Mouse (Mus musculus) lung, adult 2 months (tissue): ENCODE measurements at regions not wholly inside any gene's neighbourhood (a gene's known extent, or its start where the extent isn't known, plus 50 kb on each side); places are given as distances from the start of the nearest gene placed in this dataset.

Experiments
- DNase-seq: peaks from one replicate; pipeline ENCODE4 v3.0.0; 2022
- H3K4me1 ChIP-seq: fragments of 200-500 bp; 2 replicates; pipeline ENCODE4 v1.6.1; 2011; ENCODE audit warnings: low read length; ENCODE audit not compliant: control insufficient read depth, insufficient read depth
- H3K4me3 ChIP-seq: fragments of 200-500 bp; replicated peaks from 2 replicates; pipeline ENCODE3; 2011; ENCODE audit warnings: low read depth, mild to moderate bottlenecking, control low read depth, low read length; ENCODE audit errors: extremely low read depth
- CTCF ChIP-seq: fragments of 200-500 bp; IDR thresholded peaks from 2 replicates; pipeline ENCODE4 v1.5.1; 2011; ENCODE audit warnings: mild to moderate bottlenecking, low read length, control low read depth; ENCODE audit not compliant: insufficient read depth
- POLR2A ChIP-seq: fragments of 200-500 bp; IDR thresholded peaks from 2 replicates; pipeline ENCODE4 v1.6.1; 2011; ENCODE audit warnings: low read depth, mild to moderate bottlenecking, control low read depth, low read length, borderline replicate concordance; ENCODE audit errors: extremely low read depth
- WGBS: fragments of 180-500 bp; shearing (Covaris S2); methylation state at CpG from one replicate; pipeline ENCODE4 v1.1.7; 2018; 5-methylcytosine and 5-hydroxymethylcytosine counted together

DNA sequence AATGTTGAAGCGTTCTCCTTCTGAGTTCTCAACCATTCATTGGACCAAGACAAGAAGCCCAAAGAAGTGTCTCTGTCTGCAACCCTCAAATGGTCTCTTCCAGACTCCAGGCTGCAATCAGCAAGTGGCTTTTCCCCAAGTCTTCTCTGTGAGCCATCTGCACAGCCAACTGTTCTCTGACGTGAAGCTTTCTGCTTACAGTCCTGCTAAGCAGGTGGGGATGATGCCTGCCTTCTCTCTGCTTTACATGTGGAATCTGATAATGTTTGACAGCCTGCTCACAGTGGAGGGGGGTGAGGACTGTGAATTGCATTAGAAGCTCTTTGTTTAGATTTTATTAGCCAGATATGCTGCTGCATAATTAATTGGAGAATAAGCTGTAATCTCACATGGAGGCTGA is 636.7 kb downstream of the Tmem114 start:
- no peak for DNase-seq
- Histone ChIP-seq H3K4me1 (no peaks in the 10 kb centered on the region), H3K4me3 (no peak overlapping the region)
- TF ChIP-seq POLR2A (no peak), CTCF (no peak)
- 58% methylated on average over 2 of the region's 2 CpGs for WGBS

DNA sequence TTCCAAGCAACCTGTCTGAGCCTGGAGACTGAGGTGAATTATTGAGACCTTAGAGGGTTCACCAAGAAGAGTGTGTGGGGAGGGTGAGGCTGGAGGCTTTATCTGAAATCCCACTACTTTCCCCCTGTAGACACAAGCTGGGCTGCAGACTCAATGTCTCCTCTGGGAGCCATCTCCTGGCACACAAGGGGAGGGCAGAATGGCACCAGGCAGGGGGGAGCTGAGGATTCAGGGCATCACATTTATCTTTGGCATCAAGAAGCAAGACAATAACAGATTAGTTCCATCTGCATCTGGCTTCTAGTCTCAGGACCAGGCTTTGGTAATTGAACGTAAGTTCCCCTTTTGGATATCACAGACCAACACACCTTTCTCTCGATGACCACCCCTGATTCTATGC is 643.4 kb downstream of the Tmem114 start:
- no peak for DNase-seq
- TF ChIP-seq POLR2A (no peak), CTCF (no peak)
- WGBS = 78% methylated on average over 2 of the region's 2 CpGs
- Histone ChIP-seq H3K4me1 (no peaks in the 10 kb centered on the region), H3K4me3 (no peak overlapping the region)

DNA sequence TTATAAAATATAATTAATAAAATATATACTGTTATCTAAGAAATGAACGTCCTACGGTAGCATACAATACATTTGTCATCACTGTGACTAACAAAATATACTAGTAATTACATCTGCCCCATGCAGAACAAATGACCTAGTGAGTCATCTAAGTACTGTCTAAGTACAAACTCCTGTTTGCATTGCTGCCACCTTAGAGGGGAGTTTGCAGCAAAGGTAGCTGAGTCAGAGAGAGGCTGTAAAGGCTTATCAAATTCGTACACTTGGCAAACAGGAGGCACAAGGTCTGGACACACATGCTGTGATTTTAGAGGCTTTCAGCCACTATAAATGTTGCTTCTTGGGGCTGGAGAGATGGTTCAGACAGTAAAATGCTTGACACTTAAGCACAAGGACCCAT is 649.3 kb downstream of the Tmem114 start:
- no peak for TF ChIP-seq POLR2A
- no peak for TF ChIP-seq CTCF
- 74% methylated on average over 3 of the region's 3 CpGs for WGBS
- H3K4me1 ChIP-seq = no peaks in the 10 kb centered on the region
- H3K4me3 ChIP-seq = no peak overlapping the region
- DNase-seq = no peak

DNA sequence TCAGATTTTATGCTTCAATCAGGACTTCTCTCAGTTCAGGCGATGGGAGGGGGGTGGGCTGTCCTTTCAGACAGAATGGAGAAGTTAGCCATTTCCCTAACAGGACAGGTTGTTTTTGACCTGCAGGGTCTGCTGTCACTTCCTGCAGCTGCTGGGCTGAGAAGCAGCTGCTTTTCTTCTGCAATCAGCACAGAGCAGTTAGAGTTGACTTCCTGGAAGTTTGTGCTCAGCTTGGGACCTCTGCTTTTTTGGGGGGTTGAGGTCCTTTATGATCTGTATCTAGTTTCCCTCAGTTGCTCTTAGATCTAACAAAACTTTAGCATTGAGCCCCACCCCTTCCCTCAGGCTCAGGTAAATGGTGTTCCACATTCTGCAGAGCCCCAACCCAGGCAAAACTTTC is 656.5 kb downstream of the Tmem114 start:
- WGBS = 34% methylated on average over 1 of the region's 1 CpGs
- no peak overlapping the region for H3K4me3 ChIP-seq
- DNase-seq = no peak
- H3K4me1 ChIP-seq = no peaks in the 10 kb centered on the region
- no peak for TF ChIP-seq CTCF
- TF ChIP-seq POLR2A = no peak

DNA sequence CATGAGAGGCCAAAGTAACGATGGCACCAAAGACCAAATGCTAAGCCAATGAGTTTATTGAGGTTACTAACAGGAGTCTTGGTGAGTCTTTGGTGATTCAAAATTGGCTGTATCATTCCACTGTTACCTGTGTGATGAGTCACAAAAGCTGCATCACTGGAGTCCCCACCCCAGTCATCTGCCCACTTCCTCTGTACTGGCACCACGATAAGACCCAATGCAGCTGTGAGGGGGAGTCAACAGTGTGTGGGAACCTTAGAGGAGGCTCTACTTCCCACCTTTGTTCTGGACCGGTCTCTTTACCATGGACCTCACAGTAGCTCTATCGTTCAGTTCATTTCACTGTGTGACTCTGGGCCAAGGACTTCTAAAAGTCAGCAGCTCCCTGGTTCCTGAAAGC is 657.2 kb downstream of the Tmem114 start:
- no peak for DNase-seq
- WGBS = 69% methylated on average over 4 of the region's 4 CpGs
- TF ChIP-seq CTCF (no peak), POLR2A (no peak)
- Histone ChIP-seq H3K4me3 (no peak overlapping the region), H3K4me1 (no peaks in the 10 kb centered on the region)

DNA sequence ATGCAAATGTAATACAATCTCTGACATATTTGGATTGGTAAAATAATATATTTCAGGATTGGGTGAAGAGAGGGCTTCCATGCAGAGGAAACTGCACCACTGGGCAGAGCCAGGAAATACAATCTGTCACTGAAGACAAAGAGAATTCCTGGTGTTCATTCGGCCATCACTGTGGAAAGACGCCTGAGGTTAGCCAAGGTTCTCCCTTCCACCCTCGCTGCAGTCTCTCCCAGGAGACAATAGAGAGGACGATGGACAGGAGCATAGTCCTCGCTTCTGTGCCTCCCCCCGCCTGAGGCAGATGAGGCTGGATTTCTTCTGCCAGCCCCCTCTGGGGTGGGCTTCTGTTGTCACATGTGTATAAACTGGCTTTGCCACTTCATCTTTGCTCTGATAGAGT is 660.6 kb downstream of the Tmem114 start:
- Histone ChIP-seq H3K4me1 (no peaks in the 10 kb centered on the region), H3K4me3 (no peak overlapping the region)
- 46% methylated on average over 6 of the region's 6 CpGs for WGBS
- DNase-seq = no peak
- no peak for TF ChIP-seq CTCF
- TF ChIP-seq POLR2A = no peak

DNA sequence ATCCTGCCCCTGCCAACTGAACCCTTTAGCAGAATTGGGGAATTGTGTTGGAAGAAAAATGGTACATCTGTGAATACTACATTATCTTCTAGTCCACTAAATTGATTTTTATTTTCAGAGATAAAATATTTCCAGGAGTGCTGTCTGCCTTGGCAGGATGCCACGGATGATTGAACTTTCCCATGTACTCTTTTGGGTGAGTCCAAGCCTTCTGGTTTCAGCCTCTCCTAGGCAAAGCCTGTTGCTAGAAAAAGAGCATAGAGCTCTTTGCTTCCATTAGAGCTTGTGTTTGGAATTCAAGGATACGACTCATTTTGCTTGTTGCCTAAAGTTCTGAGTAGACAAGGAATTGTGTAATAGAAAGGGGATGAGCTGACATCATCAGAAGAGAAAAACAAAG is 696.8 kb downstream of the Tmem114 start:
- WGBS = 43% methylated on average over 2 of the region's 2 CpGs
- no peak for TF ChIP-seq POLR2A
- TF ChIP-seq CTCF = no peak
- DNase-seq = no peak
- Histone ChIP-seq H3K4me3 (no peak overlapping the region), H3K4me1 (no peaks in the 10 kb centered on the region)

DNA sequence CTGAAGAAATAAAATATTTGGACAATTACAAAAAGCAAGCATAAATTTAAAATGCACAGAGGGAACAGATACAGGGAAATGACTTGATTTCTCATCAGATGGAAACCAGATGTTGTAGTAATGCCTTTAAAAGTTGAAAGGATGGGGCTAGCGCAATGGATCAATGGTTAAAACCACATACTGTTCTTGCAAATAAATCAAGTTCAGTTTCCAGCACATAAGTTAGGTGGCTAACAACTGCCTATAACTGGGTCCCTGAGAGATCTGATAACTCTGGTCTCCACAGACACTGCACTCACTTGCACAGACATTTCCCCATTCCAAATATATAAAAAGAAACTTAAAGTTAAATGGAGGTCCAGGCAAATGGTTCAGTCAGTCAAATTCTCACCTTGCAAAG is 699.7 kb downstream of the Tmem114 start:
- WGBS = 87% methylated on average over 1 of the region's 1 CpGs
- H3K4me1 ChIP-seq = no peaks in the 10 kb centered on the region
- TF ChIP-seq CTCF (no peak), POLR2A (no peak)
- no peak for DNase-seq
- H3K4me3 ChIP-seq = no peak overlapping the region

DNA sequence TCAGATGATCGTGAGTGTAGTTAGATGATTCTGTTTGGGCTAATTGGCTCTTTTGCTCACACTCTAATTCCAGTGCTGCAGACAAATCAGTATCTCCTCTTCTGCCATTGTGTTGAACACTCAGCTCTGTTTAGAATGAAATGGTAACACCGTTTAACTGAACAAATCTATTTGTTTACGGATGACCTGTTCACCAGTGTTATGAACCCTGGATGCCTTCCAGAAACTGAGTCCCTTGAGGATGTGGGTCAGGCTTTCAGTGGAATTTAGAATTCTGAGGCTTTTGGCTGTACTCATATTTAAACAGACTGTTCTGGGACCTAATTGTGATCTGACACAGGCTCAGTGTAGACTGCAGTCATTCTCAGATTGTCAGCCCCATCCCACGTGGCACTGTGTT is 723.5 kb downstream of the Tmem114 start:
- no peak for TF ChIP-seq CTCF
- TF ChIP-seq POLR2A = no peak
- 50% methylated on average over 4 of the region's 4 CpGs for WGBS
- no peak for DNase-seq

DNA sequence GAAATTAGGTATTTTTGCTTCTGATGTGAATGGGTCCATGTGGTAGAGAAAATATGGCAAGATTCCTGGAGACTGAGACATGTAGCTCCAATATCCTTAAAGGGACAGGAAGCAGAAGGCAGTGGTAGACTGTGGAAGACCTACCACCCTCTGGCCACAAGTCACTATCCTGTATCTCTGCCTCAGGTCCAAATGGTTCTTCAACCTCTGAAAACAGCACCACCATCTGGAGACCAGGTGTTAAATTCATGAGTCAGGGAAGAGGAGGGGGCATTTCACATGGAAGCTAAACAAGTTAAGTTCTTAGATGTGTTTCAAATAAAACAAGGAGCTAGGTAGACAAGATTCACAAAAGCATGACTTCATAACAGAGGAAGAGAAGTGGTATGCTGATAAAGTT is 739.5 kb downstream of the Tmem114 start:
- Histone ChIP-seq H3K4me1 (no peaks in the 10 kb centered on the region), H3K4me3 (no peak overlapping the region)
- no peak for TF ChIP-seq CTCF
- TF ChIP-seq POLR2A = no peak
- DNase-seq = no peak

More for the DNA sequence above, 723.5 kb downstream of the Tmem114 start:
- no peak overlapping the region for H3K4me3 ChIP-seq
- no peaks in the 10 kb centered on the region for H3K4me1 ChIP-seq

DNA sequence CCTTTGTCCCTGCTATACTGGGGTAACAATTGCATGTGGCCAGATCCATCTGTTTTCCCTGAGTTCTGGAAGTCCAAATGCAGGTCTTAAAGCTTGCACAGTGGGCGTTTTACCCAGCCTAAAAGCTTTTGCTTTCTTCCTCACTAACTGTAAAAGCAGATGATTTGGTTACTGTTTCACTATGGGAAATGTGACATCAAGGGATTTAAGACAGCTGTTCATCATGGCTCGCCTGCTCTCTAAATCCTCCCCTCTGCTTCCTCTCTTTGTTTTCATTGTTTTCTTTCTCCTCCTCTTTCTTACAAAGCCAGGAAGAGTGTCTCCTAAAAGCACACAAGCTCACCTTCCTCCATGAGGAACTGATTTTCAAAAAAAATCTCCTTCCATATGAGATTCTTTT is 758.8 kb downstream of the Tmem114 start:
- no peak for DNase-seq

More for the DNA sequence above, 758.8 kb downstream of the Tmem114 start:
- Histone ChIP-seq H3K4me1 (no peaks in the 10 kb centered on the region), H3K4me3 (no peak overlapping the region)
- no peak for TF ChIP-seq POLR2A
- TF ChIP-seq CTCF = no peak
- WGBS = 14% methylated on average over 2 of the region's 2 CpGs
